Mouse (Mus musculus): ENCODE results near the gene C77080.

- TF ChIP-seq CTCF (conservative IDR thresholded peaks at IDR 0.05; ENCODE audit: insufficient read depth, insufficient read length, low read depth, low read length) (no peak), POLR2A (IDR thresholded peaks at IDR 0.05; ENCODE audit: low read depth, low read length) (no peak)
These were observed 32.5 kb upstream of the C77080 start for GRCm38 (mm10) chr4:129293702-129294101.
